ENCODE assay signal across 17 mouse cellular contexts in the genomic region with DNA sequence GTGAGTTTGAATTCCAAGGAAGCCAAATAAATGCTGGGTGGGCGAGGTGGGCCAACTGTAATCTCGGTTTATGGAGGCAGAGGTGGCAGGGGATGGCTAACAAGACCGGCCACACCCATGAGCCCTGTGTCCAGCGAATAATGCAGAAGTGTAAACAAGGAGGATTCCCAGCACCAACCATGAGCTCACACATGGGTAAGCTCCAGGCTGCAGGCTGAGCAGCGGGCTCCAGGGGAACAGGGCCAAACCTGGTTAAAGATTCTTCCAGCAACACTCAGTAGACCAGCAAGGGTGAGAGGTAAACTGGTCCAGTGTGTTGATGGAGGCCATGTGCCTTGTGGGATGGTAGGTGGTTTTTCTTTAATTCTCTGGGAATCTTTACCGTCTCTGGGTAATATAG.
"Had no signal": no experiment of that assay in that cellular context is flagged by ENCODE, and none has a peak within 500 bp of the region (broad histone marks: within the 10 kb centered on the region; RNA-seq: fewer than 3 reads in every experiment).

No protein-coding gene starts in this region.

- H3K4me3 ChIP-seq: lung, embryonic 15.5 days; megakaryocyte, embryonic 14.5 days; midbrain, embryonic 12.5 days; neural tube, embryonic 12.5 days; stomach, embryonic 15.5 days had no signal

- H3K9me3 ChIP-seq: lung, embryonic 15.5 days; midbrain, embryonic 12.5 days; neural tube, embryonic 12.5 days; stomach, embryonic 15.5 days had no signal

- H3K9ac ChIP-seq: lung, embryonic 15.5 days; midbrain, embryonic 12.5 days; neural tube, embryonic 12.5 days; stomach, embryonic 15.5 days had no signal

- H3K27ac ChIP-seq: lung, embryonic 15.5 days; macrophage; midbrain, embryonic 12.5 days; neural tube, embryonic 12.5 days; stomach, embryonic 15.5 days; stomach, postnatal 0 days had no signal

- H3K4me1 ChIP-seq: lung, embryonic 15.5 days; neural tube, embryonic 12.5 days had no signal

- ATAC-seq: lung, postnatal 0 days; midbrain, embryonic 16.5 days had no signal

- H3K36me3 ChIP-seq: lung, embryonic 15.5 days; midbrain, embryonic 12.5 days; neural tube, embryonic 12.5 days; stomach, embryonic 15.5 days had no signal

- H3K4me2 ChIP-seq: lung, embryonic 15.5 days; midbrain, embryonic 12.5 days; neural tube, embryonic 12.5 days; stomach, embryonic 15.5 days had no signal

- H3K27me3 ChIP-seq: megakaryocyte, embryonic 14.5 days; neural tube, embryonic 12.5 days; stomach, embryonic 15.5 days had no signal

- DNase-seq: lung, adult 2 months; lung, postnatal 14 days; lung, postnatal 36 days; midbrain, embryonic 14.5 days; right cerebral cortex, postnatal 14 days; thymus, adult 2 months; thymus, postnatal 25 days; thymus, postnatal 4 days had no signal
